Mouse (Mus musculus) spleen, postnatal 36 days (tissue): ENCODE results near the gene Nap1l4.

Experiments
- DNase-seq, 2 experiments: peaks; one replicate each; pipeline ENCODE4 v3.0.0; 2022; ENCODE audit warnings: low spot score in 2 of 2, mixed read lengths in 1 of 2

Nap1l4 gene

GRCm38 (mm10) chr7:143480498-143480897 lies 68.4 kb downstream of the Nap1l4 start:
- DNase-seq: peak in 1 of 2 experiments; percentile 21

DNA sequence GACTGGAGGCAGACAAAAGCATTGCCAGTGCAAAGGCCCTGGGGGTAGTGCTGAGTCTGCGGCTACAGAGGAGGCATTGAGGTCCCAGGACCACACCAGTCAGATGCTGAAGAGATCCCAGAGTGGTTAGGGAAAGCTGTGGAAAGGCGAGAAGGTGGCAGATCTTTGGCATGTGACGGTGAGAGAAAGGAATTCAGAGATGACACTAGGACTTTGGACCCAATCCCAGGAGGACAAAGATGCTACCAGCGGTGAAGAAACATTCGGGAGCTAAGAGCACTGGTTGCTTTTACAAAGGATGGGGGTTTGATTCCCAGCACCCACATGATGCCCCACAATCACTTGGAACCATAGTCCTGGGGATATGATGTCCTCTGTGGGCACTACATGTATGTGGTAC lies 71.1 kb downstream of the Nap1l4 start:
- DNase-seq: no peak

DNA sequence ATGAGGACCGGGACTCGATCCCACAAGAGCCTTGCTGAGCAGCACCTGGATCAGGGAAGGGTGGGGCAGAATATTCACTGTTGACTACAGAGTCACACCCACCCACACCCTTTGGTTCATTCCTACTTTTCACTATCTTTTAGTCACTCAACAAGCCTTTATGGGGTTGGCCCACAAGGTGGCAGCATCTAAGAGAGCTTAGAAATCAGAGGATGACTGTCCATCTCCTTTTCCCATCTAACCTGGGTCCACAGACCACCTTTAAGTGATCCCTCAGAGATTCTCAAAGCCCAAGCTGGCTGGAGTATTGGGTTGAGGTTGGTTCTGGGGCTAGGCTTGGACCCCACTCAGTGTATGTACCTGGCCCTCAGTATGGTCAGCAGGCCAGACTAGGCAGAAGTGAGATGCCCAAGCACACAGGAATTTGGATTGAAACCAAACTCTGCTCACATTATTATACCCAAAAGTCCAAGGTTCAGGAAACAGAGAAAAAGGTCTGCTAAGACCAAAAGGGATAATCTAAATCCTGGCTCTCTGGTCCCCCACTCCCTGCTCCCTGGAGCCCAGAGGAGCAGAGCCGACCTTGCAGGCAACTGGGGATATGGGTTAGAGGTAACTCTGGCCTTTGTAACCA lies 72.1 kb downstream of the Nap1l4 start:
- DNase-seq: no peak

- DNase-seq: no peak
Measured at GRCm38 (mm10) chr7:143475876-143476275, 73.0 kb downstream of the Nap1l4 start.

DNA sequence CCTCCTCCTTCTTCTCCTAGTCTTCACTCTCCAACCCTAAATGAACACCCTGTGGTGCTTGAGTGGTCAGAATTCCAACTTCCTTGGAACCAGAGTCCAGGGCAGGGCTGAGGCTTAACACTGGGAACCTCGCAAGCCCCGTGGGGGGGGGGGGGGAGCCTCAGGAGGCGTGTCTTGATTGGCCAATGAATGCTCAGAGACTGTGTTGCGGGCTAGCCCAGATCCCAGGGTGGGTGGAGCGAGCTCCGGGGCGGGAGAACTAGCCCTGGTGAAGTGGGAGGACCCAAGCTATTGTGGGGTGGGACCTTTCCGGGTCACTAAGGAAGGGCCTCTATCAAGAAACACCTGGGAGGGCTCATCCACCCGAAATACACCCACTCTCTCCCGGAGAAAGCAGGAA lies 74.1 kb downstream of the Nap1l4 start:
- DNase-seq: no peak

GRCm38 (mm10) chr7:143473347-143474101 lies 75.4 kb downstream of the Nap1l4 start, which contains the start of gene Slc22a18:
TSS of gene Slc22a18 (plus strand) at chr7:143473736.
- DNase-seq: no peak

DNA sequence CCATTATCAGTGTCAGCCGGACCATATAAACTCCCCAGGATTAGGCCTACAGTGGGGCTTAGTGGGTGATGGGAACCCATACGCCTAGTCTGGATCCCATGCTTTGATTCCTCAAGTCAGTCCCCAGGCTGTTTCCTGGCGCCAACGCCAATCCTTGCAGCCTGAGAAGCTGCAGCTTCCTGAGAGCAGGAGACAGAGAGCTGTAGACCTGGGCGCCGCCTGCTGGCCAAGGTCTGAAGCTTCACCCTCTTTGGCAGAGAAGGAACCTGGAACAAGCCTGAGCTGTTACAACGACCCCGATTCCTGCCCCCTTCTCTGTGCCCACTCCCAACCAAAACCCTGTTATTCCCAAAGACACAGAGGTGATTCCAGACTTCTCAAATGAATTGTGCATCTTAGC lies 79.0 kb downstream of the Nap1l4 start:
- DNase-seq: peak in 1 of 2 experiments; percentile 27

GRCm38 (mm10) chr7:143467714-143468113 lies 81.2 kb downstream of the Nap1l4 start:
- DNase-seq: no peak

DNA sequence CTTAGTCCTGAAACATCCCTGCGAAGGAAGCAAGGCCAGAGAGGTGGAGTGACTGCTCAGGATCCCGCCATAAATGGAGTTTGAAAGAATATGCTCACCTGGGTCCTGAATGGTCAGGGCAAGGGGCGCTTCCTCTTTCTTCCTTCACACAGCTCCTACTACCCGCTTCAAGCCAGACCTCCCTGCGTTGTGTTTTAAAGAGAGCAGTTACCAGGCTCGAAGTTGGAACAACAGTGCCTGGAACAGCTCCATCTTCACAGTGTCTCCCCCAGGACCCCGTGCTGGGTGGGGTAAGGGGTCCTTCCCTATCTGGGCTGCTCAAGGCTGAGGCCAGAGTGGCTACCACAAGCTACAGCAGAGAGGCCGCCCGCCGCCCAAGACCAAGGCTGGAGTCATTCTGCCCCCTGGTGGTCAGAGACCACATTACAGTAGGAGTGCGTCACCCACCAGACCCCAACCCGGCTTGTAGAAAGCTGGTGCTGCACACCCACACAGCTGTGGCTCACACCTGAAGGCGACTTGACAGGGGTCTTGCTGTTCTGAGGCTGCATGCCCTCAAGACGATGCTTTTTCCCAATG lies 82.7 kb downstream of the Nap1l4 start:
- peak; percentile 39 to 43 for DNase-seq

GRCm38 (mm10) chr7:143464811-143465560 lies 83.9 kb downstream of the Nap1l4 start:
- DNase-seq: no peak

- peak; percentile 42 to 52 for DNase-seq
Measured at GRCm38 (mm10) chr7:143463865-143464415, 85.0 kb downstream of the Nap1l4 start.
